Mouse (Mus musculus) hindbrain, embryonic 11.5 days (tissue): Measurements from ENCODE around the gene Aldh16a1. TPM values are rescaled to one million over a fixed set of nuclear protein-coding genes. Genes with fewer than 3 reads are reported as not detected.

Experiments
- ATAC-seq: fragments of 200-750 bp; cut with Nextera tagmentation; 2 replicates; pipeline ENCODE4 v1.8.0; 2017; ENCODE audit warnings: mild to moderate bottlenecking, moderate TSS enrichment, moderate library complexity; ENCODE audit not compliant: low FRiP score
- DNase-seq: peaks from one replicate; pipeline ENCODE4 v3.0.0-alpha.2; 2015; ENCODE audit warnings: low spot score
- H3K27ac ChIP-seq: fragments of 300-500 bp; sonication (generic); 2 replicates; pipeline ENCODE4 v1.5.1; 2014; ENCODE audit warnings: mild to moderate bottlenecking, low read depth, low read length
- H3K27me3 ChIP-seq: fragments of 300-500 bp; sonication (generic); 2 replicates; pipeline ENCODE4 v1.6.1; 2014; ENCODE audit warnings: mild to moderate bottlenecking, low read length, moderate library complexity, mixed read lengths; ENCODE audit not compliant: control insufficient read depth, insufficient read depth
- H3K36me3 ChIP-seq: fragments of 300-500 bp; sonication (generic); 2 replicates; pipeline ENCODE4 v1.6.1; 2014; ENCODE audit warnings: mild to moderate bottlenecking, low read length, moderate library complexity, mixed read lengths; ENCODE audit not compliant: control insufficient read depth, insufficient read depth
- H3K4me1 ChIP-seq: fragments of 300-500 bp; sonication (generic); replicated peaks from 2 replicates; pipeline ENCODE4 v1.6.1; 2014; ENCODE audit warnings: low read length, mixed read lengths; ENCODE audit not compliant: control insufficient read depth, insufficient read depth
- H3K4me2 ChIP-seq: fragments of 300-500 bp; sonication (generic); replicated peaks from 2 replicates; pipeline ENCODE4 v1.6.1; 2014; ENCODE audit warnings: mild to moderate bottlenecking, low read depth, low read length
- H3K4me3 ChIP-seq: fragments of 300-500 bp; sonication (generic); 2 replicates; pipeline ENCODE4 v1.5.1; 2014; ENCODE audit warnings: low read depth, low read length
- H3K9ac ChIP-seq: fragments of 300-500 bp; sonication (generic); 2 replicates; pipeline ENCODE4 v1.6.1; 2014; ENCODE audit warnings: low read depth, low read length
- H3K9me3 ChIP-seq: fragments of 300-500 bp; sonication (generic); 2 replicates; pipeline ENCODE4 v1.6.1; 2016; ENCODE audit warnings: low read length; ENCODE audit not compliant: control insufficient read depth
- WGBS: fragments of 180-500 bp; shearing (Covaris S2); extraction: QIAGEN DNeasy Blood & Tissue Kit; methylation state at CpG from one replicate; pipeline ENCODE4 v1.1.7; 2014; 5-methylcytosine and 5-hydroxymethylcytosine counted together
- polyA plus RNA-seq: library from polyadenylated mRNA; unstranded; fragments of >200 nt; fragmentation: Nextera tagmentation; extraction: Ambion mirVana; gene quantifications from 2 replicates; pipeline ENCODE4 v1.2.1, GENCODE M21; 2014

The Aldh16a1 gene
- polyA plus RNA-seq, 1 experiment from 2014 or later: 28.6 TPM

DNA sequence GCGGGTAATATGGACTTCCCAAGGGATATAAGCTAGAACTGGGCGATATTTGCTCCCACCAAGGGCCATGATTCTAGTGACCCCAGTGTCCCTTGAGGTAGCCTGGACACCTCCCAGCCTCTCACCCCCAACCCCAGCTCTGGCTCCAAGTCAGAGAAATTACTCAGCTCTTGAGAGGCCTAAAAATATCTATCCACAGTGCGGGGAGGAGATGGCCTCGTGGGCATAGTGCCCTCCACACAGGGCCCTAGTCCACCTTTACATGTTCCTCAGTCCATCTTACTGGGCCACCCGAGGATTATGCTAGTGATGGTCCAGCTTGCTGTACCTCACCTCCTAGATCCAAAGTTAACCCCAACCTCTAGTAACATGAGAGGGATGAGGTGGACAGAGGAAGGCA lies 10.4 kb upstream of the Aldh16a1 start:
- Histone ChIP-seq H3K36me3 (no peaks in the 10 kb centered on the region), H3K4me1 (peaks cover 11% of the 10 kb centered on the region), H3K9me3 (peaks cover 7% of the 10 kb centered on the region), H3K27ac (no peak overlapping the region), H3K4me2 (no peak overlapping the region), H3K9ac (no peak overlapping the region), H3K27me3 (peaks cover 72% of the 10 kb centered on the region), H3K4me3 (no peak overlapping the region)
- WGBS: 67% methylated on average over 5 of the region's 5 CpGs
- DNase-seq (no peak), ATAC-seq (no peak)

DNA sequence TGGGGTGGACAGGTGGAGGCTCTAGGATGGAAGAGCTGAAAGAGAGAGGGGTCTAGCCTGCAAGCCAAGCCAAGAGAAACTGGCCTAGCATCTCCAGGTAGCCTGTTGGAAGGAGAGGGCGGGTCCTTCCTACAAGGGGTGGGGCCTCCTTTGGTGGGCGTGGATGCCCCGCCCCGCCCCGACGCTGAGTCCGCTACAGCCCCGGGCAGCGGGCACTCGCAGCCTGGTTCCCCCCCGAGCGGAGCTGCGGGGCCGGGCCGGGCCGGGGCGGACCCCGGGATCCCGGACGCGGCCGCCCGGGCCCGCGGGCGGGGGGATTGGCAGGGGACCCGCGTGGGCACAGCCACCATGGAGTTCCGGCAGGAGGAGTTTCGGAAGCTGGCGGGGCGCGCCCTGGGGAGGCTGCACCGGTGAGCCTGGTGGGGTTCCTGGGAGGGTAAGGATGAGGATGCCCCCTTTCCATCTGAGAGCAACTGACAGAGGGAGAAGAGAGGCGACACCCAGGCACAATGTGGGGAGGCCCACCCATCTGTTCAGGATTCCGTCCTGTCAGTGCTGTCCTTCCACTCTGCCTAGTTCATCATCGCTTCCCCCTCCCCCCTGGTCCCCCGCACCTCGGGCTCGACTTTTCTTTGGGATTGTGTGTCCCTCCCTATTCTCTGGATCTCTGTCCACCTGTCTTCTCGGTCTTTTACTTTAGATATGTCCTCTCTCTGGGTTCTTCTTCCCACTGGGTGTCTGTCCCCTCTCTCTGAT lies 9.5 kb upstream of the Aldh16a1 start, which contains the start of gene Slc17a7:
Gene Slc17a7 (plus strand): TSS at position 215 of the 756 bp plus-strand sequence.
- H3K9me3 ChIP-seq: no peaks in the 10 kb centered on the region
- peak within 1 kb of the TSS; percentile 34; the same call in 1 of the 2 replicates for H3K9ac ChIP-seq
- peak within 1 kb of the TSS; percentile 34 for H3K4me3 ChIP-seq
- H3K4me1 ChIP-seq: peaks cover 11% of the 10 kb centered on the region
- no peaks in the 10 kb centered on the region for H3K36me3 ChIP-seq
- WGBS: 2% methylated on average over 39 of the region's 41 CpGs
- H3K27me3 ChIP-seq: peaks cover 63% of the 10 kb centered on the region
- no peak within 1 kb of the TSS for H3K27ac ChIP-seq
- no peak for ATAC-seq
- peak within 1 kb of the TSS; percentile 59 for H3K4me2 ChIP-seq
- DNase-seq: peak; percentile 44

DNA sequence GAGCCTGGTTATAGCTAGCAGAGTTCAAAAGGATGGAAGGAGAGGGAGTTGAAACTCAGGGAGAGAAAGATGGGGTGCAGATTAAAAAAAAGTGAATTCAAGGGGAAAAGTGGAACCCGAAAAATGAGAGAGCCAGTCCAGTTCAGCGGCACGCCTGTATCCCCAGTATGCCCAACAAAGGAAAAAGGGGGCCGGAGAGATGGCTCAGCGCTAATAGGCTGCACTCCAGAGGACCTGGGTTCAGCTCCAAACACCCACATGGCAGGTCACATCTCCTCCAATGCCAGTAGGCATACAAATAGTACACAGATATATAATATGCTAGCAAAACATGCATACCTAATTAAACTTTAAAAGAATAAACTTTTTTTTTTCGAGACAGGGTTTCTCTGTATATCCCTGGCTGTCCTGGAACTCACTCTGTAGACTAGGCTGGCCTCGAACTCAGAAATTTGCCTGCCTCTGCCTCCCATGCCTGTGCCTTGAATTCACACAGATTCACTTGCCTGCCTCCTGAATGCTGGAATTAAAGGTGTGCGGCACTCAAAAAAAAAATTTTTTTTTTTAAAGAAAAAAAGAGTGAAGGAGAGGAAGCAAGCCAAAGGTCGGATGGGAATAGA lies 8.7 kb upstream of the Aldh16a1 start:
- Histone ChIP-seq H3K27ac (no peak overlapping the region), H3K9ac (no peak overlapping the region), H3K9me3 (no peaks in the 10 kb centered on the region), H3K36me3 (0 out of 2 replicates have a peak, but pooled peaks cover 2% of the 10 kb centered on the region), H3K27me3 (peaks cover 55% of the 10 kb centered on the region), H3K4me2 (no peak overlapping the region), H3K4me1 (peaks cover 10% of the 10 kb centered on the region), H3K4me3 (no peak overlapping the region)
- 72% methylated on average over 9 of the region's 9 CpGs for WGBS
- ATAC-seq (no peak), DNase-seq (no peak)

DNA sequence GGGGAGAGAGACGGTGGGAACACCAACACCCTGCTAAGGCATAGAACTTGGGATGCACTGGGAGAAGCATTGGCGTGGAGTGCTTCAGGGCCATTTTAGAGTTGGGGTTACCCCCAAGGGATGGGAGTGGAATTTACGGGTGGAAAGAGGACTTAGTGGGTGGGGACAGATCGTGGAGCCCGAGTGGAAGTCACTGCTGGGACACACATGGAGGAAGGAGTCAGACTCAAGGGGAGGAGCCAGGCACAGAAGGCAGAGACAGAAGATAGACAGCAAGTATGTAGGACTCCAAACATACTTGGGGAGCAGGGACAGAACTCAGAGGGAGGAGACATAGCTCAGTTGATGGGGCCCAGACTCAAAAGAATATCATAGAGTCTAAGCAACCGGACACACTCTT lies 8.2 kb upstream of the Aldh16a1 start:
- H3K27me3 ChIP-seq: peaks cover 49% of the 10 kb centered on the region

DNA sequence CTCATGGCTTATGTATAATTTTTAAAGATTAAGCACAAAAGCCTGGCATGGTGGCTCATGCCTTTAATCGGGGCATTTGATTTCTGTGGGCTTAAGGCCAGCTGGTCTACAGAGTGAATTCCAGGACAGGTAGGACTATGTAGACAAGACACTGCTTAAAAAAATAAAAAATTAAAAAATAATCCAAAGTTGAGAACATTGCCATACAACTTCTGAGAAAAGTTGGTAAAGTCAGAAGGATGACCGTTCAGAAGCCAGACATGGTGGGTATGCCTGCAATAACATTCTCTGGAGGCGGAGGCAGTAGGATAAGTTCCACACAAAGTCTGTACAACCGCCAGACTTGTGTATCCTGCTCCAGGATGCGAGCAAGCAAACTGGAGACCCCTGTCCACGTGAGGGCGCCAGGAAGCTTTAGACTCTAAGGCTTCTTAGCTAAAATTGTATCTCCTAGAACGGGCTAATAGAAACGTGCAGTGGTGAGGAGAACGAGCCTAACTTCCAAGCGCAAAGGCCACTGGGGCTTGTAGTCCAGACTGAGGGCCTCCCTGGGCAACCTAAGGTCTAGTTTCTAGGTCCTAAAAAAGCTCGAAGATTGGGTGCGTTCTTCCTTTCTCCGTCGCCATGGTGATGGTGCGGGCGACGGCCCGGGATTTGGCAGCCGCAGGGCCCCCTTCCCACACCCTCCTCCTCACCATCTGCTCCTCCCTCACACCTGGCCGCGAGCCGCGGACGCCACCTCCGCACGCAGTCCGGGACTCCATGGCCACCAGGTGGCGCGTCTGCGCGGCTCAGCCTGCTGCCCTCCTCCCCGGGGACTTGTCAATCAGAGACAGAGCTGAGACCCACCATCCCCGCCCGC lies 7.5 kb upstream of the Aldh16a1 start:
- peak overlapping the region; percentile 63 for H3K4me2 ChIP-seq
- H3K9ac ChIP-seq: no peak overlapping the region
- no peaks in the 10 kb centered on the region for H3K9me3 ChIP-seq
- H3K36me3 ChIP-seq: 0 out of 2 replicates have a peak, but pooled peaks cover 2% of the 10 kb centered on the region
- peaks cover 43% of the 10 kb centered on the region for H3K27me3 ChIP-seq
- H3K4me3 ChIP-seq: peak overlapping the region; percentile 26
- ATAC-seq: peak; percentile 86
- WGBS: 5% methylated on average over 35 of the region's 35 CpGs
- peak; percentile 90 for DNase-seq
- H3K4me1 ChIP-seq: peaks cover 9% of the 10 kb centered on the region
- no peak overlapping the region for H3K27ac ChIP-seq

More for the DNA sequence above, 8.2 kb upstream of the Aldh16a1 start:
- no peak overlapping the region for H3K9ac ChIP-seq
- H3K9me3 ChIP-seq: no peaks in the 10 kb centered on the region
- H3K36me3 ChIP-seq: 0 out of 2 replicates have a peak, but pooled peaks cover 2% of the 10 kb centered on the region
- peaks cover 9% of the 10 kb centered on the region for H3K4me1 ChIP-seq
- H3K4me2 ChIP-seq: peak overlapping the region; percentile 63
- H3K27ac ChIP-seq: no peak overlapping the region
- ATAC-seq (peak; percentile 34; the same call in 1 of the 2 replicates), DNase-seq (peak; percentile 26)
- H3K4me3 ChIP-seq: peak overlapping the region; percentile 26
- 24% methylated on average over 6 of the region's 6 CpGs for WGBS

DNA sequence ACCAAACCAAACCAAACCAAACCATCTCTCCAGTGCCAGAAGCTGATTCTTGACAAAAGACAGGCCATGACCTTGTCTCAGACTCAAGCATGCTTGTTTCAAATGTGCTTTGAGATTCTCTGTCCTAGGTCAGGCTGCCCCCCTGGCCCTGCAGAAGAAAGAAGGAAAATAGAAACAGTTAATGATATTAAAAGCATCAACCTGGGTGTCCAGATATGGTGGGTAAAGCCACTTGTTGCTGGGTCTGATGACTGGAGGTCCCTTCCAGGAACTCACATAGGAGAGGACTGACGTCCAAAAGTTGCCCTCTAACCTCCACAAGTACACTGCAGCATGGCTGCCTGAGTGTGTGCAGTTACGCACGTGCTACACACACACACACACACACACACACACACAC lies 6.5 kb upstream of the Aldh16a1 start:
- DNase-seq: no peak
- H3K9me3 ChIP-seq: no peaks in the 10 kb centered on the region
- H3K4me1 ChIP-seq: peaks cover 9% of the 10 kb centered on the region
- peaks cover 34% of the 10 kb centered on the region for H3K27me3 ChIP-seq
- ATAC-seq: no peak
- 94% methylated on average over 3 of the region's 3 CpGs for WGBS
- H3K36me3 ChIP-seq: 0 out of 2 replicates have a peak, but pooled peaks cover 2% of the 10 kb centered on the region
- H3K9ac ChIP-seq: no peak overlapping the region
- H3K4me3 ChIP-seq: no peak overlapping the region
- H3K4me2 ChIP-seq: no peak overlapping the region
- no peak overlapping the region for H3K27ac ChIP-seq

DNA sequence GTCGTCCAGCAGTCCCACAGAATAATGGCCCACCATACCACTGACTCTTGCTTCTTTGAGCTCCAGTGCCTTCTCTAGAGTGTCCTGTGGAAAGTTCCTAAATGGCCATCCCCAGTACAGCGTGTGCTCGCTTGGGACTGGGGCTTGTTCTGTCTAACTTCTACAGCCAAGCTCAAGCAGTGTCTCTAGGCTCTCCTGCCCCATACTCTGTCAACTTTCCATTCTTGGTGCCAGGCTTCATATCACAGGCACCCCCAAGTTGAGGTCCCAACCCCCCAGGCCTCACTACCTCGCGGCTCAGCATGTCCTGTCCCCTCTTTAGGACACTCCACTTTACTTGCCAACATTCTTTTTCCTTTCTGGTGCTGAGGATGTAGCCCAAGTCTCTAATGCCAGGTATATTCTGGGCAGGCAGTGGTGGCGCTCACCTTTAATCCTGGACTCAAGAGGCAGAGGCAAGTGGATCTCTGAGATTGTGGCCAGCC lies 6.0 kb upstream of the Aldh16a1 start:
- Histone ChIP-seq H3K27ac (no peak overlapping the region), H3K4me3 (no peak overlapping the region), H3K9ac (no peak overlapping the region), H3K27me3 (peaks cover 29% of the 10 kb centered on the region), H3K9me3 (no peaks in the 10 kb centered on the region), H3K36me3 (0 out of 2 replicates have a peak, but pooled peaks cover 2% of the 10 kb centered on the region), H3K4me1 (peaks cover 9% of the 10 kb centered on the region), H3K4me2 (no peak overlapping the region)
- WGBS: 94% methylated on average over 6 of the region's 6 CpGs
- DNase-seq (no peak), ATAC-seq (no peak)

DNA sequence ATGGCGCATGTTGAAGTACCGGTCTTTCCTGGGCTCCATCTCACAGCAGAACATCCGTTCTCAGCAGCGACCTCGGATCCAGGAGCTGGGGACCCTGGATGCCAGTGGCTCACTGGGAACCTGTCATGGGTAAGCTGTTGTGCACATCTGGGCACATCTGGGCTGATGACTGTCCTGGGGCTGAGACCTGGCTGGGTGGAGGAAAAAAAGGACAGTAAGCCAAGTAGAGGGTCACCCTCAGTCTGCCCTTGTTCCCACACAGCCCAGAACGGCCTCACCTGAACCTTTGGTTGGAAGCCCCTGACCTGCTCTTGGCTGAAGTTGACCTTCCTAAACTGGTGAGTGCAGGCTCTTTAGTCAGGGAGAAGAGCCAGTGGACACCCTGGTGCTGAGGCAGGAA lies 4.6 kb upstream of the Aldh16a1 start:
- WGBS: 92% methylated on average over 6 of the region's 6 CpGs
- no peak for ATAC-seq
- Histone ChIP-seq H3K27me3 (peaks cover 16% of the 10 kb centered on the region), H3K4me2 (no peak overlapping the region), H3K36me3 (0 out of 2 replicates have a peak, but pooled peaks cover 2% of the 10 kb centered on the region), H3K9me3 (no peaks in the 10 kb centered on the region), H3K4me1 (peaks cover 10% of the 10 kb centered on the region), H3K9ac (no peak overlapping the region), H3K27ac (no peak overlapping the region), H3K4me3 (no peak overlapping the region)
- DNase-seq: no peak
